Mouse (Mus musculus): ENCODE results near the gene 1700016D06Rik.

Gene 1700016D06Rik

GRCm38 (mm10) chr8:11701033-11701362 is at the start of gene 1700016D06Rik:
Gene 1700016D06Rik (minus strand): TSS chr8:11701063.
- no peak for DNase-seq

GRCm38 (mm10) chr8:11749472-11749871 is 48.6 kb upstream of the 1700016D06Rik start:
- DNase-seq: peak in 1 of 2 experiments; percentile 25

GRCm38 (mm10) chr8:11746850-11747600 is 46.2 kb upstream of the 1700016D06Rik start:
- DNase-seq: peak; percentile 71

GRCm38 (mm10) chr8:11743580-11743979 is 42.7 kb upstream of the 1700016D06Rik start:
- DNase-seq: no peak

GRCm38 (mm10) chr8:11740857-11741256 is 40.0 kb upstream of the 1700016D06Rik start:
- DNase-seq: peak; percentile 41 to 58

GRCm38 (mm10) chr8:11739082-11739481 is 38.2 kb upstream of the 1700016D06Rik start:
- no peak for DNase-seq

- peak in 1 of 2 experiments; percentile 53 for DNase-seq
Observed at GRCm38 (mm10) chr8:11737096-11737495, 36.2 kb upstream of the 1700016D06Rik start.

GRCm38 (mm10) chr8:11735672-11736235 is 34.9 kb upstream of the 1700016D06Rik start:
- DNase-seq: peak; percentile 70 to 80

GRCm38 (mm10) chr8:11730271-11730940 is 29.5 kb upstream of the 1700016D06Rik start:
- peak; percentile 82 to 83 for DNase-seq

GRCm38 (mm10) chr8:11728482-11729295 is 27.8 kb upstream of the 1700016D06Rik start:
- DNase-seq: peak; percentile 79 to 84

GRCm38 (mm10) chr8:11727651-11728481 is 27.0 kb upstream of the 1700016D06Rik start, which contains the start of gene Arhgef7:
Gene Arhgef7 (plus strand): TSS chr8:11727721.
- DNase-seq: peak; percentile 65 to 83

- DNase-seq: no peak
Observed at GRCm38 (mm10) chr8:11727273-11727650, 26.4 kb upstream of the 1700016D06Rik start.

GRCm38 (mm10) chr8:11717194-11717593 is 16.3 kb upstream of the 1700016D06Rik start:
- DNase-seq: no peak

- peak in 1 of 2 experiments; percentile 55 for DNase-seq
Observed at GRCm38 (mm10) chr8:11712244-11712643, 11.4 kb upstream of the 1700016D06Rik start.

- no peak for DNase-seq
Observed at GRCm38 (mm10) chr8:11710415-11710814, 9.6 kb upstream of the 1700016D06Rik start.

- DNase-seq: no peak
Observed at GRCm38 (mm10) chr8:11709542-11709941, 8.7 kb upstream of the 1700016D06Rik start.

GRCm38 (mm10) chr8:11708815-11709214 is 8.0 kb upstream of the 1700016D06Rik start:
- DNase-seq: peak; percentile 42 to 49

- peak; percentile 28 to 39 for DNase-seq
Observed at GRCm38 (mm10) chr8:11707701-11708100, 6.8 kb upstream of the 1700016D06Rik start.

GRCm38 (mm10) chr8:11705818-11706217 is 5.0 kb upstream of the 1700016D06Rik start:
- no peak for DNase-seq

GRCm38 (mm10) chr8:11704716-11705420 is 4.0 kb upstream of the 1700016D06Rik start:
- DNase-seq: no peak

- no peak for DNase-seq
Observed at GRCm38 (mm10) chr8:11703789-11704188, 2.9 kb upstream of the 1700016D06Rik start.

Data from kidney, postnatal 36 days (tissue).